In the genomic region with DNA sequence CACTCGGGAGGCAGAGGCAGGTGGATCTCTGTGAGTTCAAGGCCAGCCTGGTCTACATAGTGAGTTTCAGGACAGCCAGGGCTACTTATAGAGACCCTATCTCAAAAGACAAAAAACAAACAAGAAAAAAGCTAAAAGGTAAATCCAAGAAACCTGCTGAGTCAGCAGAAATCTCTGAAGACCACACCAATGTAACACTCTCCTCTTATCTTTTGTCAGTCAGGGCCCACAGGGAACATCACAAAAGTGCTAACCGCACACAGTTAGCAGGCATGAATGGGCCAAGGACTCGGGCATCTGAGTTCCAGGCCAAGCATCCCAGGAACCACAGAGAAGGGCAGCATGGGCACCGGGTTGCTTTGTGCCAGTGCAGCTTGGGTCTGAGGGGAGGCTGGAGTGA, we compare ENCODE assay signal across 15 mouse cellular contexts. TPM values are rescaled to one million over a fixed set of nuclear protein-coding genes. Genes with fewer than 3 reads are reported as not detected.
"Had no signal": no experiment of that assay in that cellular context is flagged by ENCODE, and none has a peak within 500 bp of the region (broad histone marks: within the 10 kb centered on the region; RNA-seq: fewer than 3 reads in every experiment).

No protein-coding gene starts in this region.

- ATAC-seq: midbrain, embryonic 13.5 days; midbrain, embryonic 15.5 days had no signal

- H3K4me2 ChIP-seq: lung, embryonic 14.5 days; midbrain, embryonic 11.5 days; midbrain, embryonic 13.5 days; midbrain, embryonic 15.5 days; neural tube, embryonic 12.5 days had no signal

- H3K9ac ChIP-seq: lung, embryonic 14.5 days; midbrain, embryonic 13.5 days; midbrain, embryonic 15.5 days; neural tube, embryonic 12.5 days had no signal

- H3K36me3 ChIP-seq: midbrain, embryonic 13.5 days; midbrain, embryonic 15.5 days; neural tube, embryonic 12.5 days had no signal

- H3K27ac ChIP-seq: macrophage; midbrain, embryonic 13.5 days; midbrain, embryonic 15.5 days; neural tube, embryonic 12.5 days had no signal

- H3K9me3 ChIP-seq: megakaryocyte, embryonic 14.5 days; midbrain, embryonic 13.5 days; midbrain, embryonic 15.5 days; neural tube, embryonic 12.5 days had no signal

- H3K4me1 ChIP-seq: megakaryocyte, embryonic 14.5 days; midbrain, embryonic 13.5 days; midbrain, embryonic 15.5 days; neural tube, embryonic 12.5 days had no signal

- H3K4me3 ChIP-seq: megakaryocyte, embryonic 14.5 days; midbrain, embryonic 13.5 days; midbrain, embryonic 15.5 days; neural tube, embryonic 12.5 days had no signal

- DNase-seq: lung, embryonic 14.5 days; right cerebral cortex, postnatal 14 days; spleen, adult 18-20 months; thymus, adult 18-20 months; thymus, postnatal 14 days; thymus, postnatal 36 days had no signal

- H3K27me3 ChIP-seq: midbrain, embryonic 13.5 days; midbrain, embryonic 15.5 days; neural tube, embryonic 12.5 days had no signal

RNA-seq across cellular contexts. Expression of a gene that starts 26.2 kb away (rescaled TPM):
- total RNA-seq: megakaryocyte progenitor cell, adult 5-6 weeks; monocyte, adult 5-6 weeks; neutrophil, adult 5-6 weeks had no signal
